Mouse (Mus musculus): ENCODE measurements at regions not wholly inside any gene's neighbourhood (a gene's known extent, or its start where the extent isn't known, plus 50 kb on each side); places are given as distances from the start of the nearest gene placed in this dataset.

- no peaks in the 10 kb centered on the region for H3K4me1 ChIP-seq (ENCODE audit: control insufficient read depth, insufficient read depth, low read length)
- H3K36me3 ChIP-seq (ENCODE audit: control insufficient read depth, insufficient read depth, low read length): no peaks in the 10 kb centered on the region
- H3K27me3 ChIP-seq (ENCODE audit: control insufficient read depth, insufficient read depth, low read length): no peaks in the 10 kb centered on the region
- H3K79me2 ChIP-seq (replicated peaks; ENCODE audit: control insufficient read depth, insufficient read depth, low read length): no peaks in the 10 kb centered on the region
- H3K27ac ChIP-seq: no peak overlapping the region
- H3K9ac ChIP-seq (ENCODE audit: low read depth, low read length): no peak overlapping the region
- intact Hi-C loops (cut with DNase I): no loop called here
- no peak for DNase-seq
- WGBS: 40% methylated on average over 1 of the region's 1 CpGs
- no peak overlapping the region for H3K4me3 ChIP-seq
- no peak for TF ChIP-seq EP300 (IDR thresholded peaks at IDR 0.05; ENCODE audit: insufficient read depth, low read depth, low read length)
- no peak for TF ChIP-seq POLR2A (IDR thresholded peaks at IDR 0.05; ENCODE audit: insufficient read depth, low read depth, low read length)
- no peak for TF ChIP-seq CTCF (IDR thresholded peaks at IDR 0.05)
Measured at GRCm38 (mm10) chr3:156105788-156106187, 455.8 kb upstream of the Negr1 start.

GRCm38 (mm10) chr3:156120341-156120740 lies 441.3 kb upstream of the Negr1 start:
- Histone ChIP-seq H3K4me3 (no peak overlapping the region), H3K36me3 (ENCODE audit: control insufficient read depth, insufficient read depth, low read length) (no peaks in the 10 kb centered on the region), H3K4me1 (ENCODE audit: control insufficient read depth, insufficient read depth, low read length) (no peaks in the 10 kb centered on the region), H3K9ac (ENCODE audit: low read depth, low read length) (no peak overlapping the region), H3K27me3 (ENCODE audit: control insufficient read depth, insufficient read depth, low read length) (no peaks in the 10 kb centered on the region), H3K27ac (no peak overlapping the region), H3K79me2 (replicated peaks; ENCODE audit: control insufficient read depth, insufficient read depth, low read length) (no peaks in the 10 kb centered on the region)
- TF ChIP-seq EP300 (IDR thresholded peaks at IDR 0.05; ENCODE audit: insufficient read depth, low read depth, low read length) (no peak), CTCF (IDR thresholded peaks at IDR 0.05) (no peak), POLR2A (IDR thresholded peaks at IDR 0.05; ENCODE audit: insufficient read depth, low read depth, low read length) (no peak)
- WGBS: 48% methylated on average over 3 of the region's 3 CpGs
- intact Hi-C loops (cut with DNase I): no loop called here
- DNase-seq: no peak

DNA sequence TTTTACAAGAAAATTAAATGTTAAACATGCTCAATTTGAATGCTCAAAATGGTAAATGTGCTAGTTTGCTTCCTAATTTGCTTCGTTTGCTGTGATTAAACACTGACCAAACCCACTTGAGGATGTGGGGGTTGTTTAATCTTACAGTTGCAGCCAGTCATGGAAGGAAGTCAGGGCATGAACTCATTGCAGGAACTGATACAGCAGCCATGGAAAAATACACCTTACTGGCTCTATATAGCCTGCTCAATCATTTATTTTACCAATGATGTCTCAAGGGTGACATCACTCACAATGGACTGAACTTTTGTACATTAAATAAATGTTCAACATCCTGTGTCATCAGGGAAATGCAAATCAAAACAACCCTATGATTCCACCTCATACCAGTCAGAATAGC lies 430.0 kb upstream of the Negr1 start:
- Histone ChIP-seq H3K79me2 (replicated peaks; ENCODE audit: control insufficient read depth, insufficient read depth, low read length) (no peaks in the 10 kb centered on the region), H3K4me1 (ENCODE audit: control insufficient read depth, insufficient read depth, low read length) (no peaks in the 10 kb centered on the region), H3K4me3 (no peak overlapping the region), H3K27ac (no peak overlapping the region), H3K36me3 (ENCODE audit: control insufficient read depth, insufficient read depth, low read length) (no peaks in the 10 kb centered on the region), H3K27me3 (ENCODE audit: control insufficient read depth, insufficient read depth, low read length) (no peaks in the 10 kb centered on the region), H3K9ac (ENCODE audit: low read depth, low read length) (no peak overlapping the region)
- intact Hi-C loops (cut with DNase I): no loop called here
- no peak for DNase-seq
- 23% methylated on average over 1 of the region's 1 CpGs for WGBS
- TF ChIP-seq POLR2A (IDR thresholded peaks at IDR 0.05; ENCODE audit: insufficient read depth, low read depth, low read length) (no peak), CTCF (IDR thresholded peaks at IDR 0.05) (no peak), EP300 (IDR thresholded peaks at IDR 0.05; ENCODE audit: insufficient read depth, low read depth, low read length) (no peak)

DNA sequence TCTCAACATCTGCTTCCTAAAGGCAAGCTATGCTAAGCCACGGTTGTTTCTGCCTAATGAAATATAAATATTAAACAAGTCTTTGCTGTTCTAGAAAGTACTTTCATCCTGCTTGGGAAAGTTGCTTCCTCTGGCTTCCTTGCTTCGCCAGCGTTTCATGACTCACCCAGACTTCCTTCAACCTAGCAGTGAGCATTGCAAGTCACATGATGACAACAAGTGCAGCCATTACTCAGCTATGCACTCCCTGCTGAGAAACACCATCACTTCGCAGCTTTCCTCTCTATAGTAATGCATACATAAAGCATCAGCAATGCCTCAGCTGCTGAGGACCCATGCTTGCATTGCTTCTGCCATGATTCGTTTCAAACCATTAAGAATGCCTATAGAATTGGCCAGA lies 420.2 kb upstream of the Negr1 start:
- no peak for DNase-seq
- 50% methylated on average over 5 of the region's 5 CpGs for WGBS
- Histone ChIP-seq H3K79me2 (replicated peaks; ENCODE audit: control insufficient read depth, insufficient read depth, low read length) (no peaks in the 10 kb centered on the region), H3K36me3 (ENCODE audit: control insufficient read depth, insufficient read depth, low read length) (no peaks in the 10 kb centered on the region), H3K4me1 (ENCODE audit: control insufficient read depth, insufficient read depth, low read length) (no peaks in the 10 kb centered on the region), H3K4me3 (no peak overlapping the region), H3K27me3 (ENCODE audit: control insufficient read depth, insufficient read depth, low read length) (no peaks in the 10 kb centered on the region), H3K9ac (ENCODE audit: low read depth, low read length) (no peak overlapping the region), H3K27ac (no peak overlapping the region)
- intact Hi-C loops (cut with DNase I): no loop called here
- no peak for TF ChIP-seq EP300 (IDR thresholded peaks at IDR 0.05; ENCODE audit: insufficient read depth, low read depth, low read length)
- no peak for TF ChIP-seq CTCF (IDR thresholded peaks at IDR 0.05)
- no peak for TF ChIP-seq POLR2A (IDR thresholded peaks at IDR 0.05; ENCODE audit: insufficient read depth, low read depth, low read length)

- Histone ChIP-seq H3K27ac (no peak overlapping the region), H3K79me2 (replicated peaks; ENCODE audit: control insufficient read depth, insufficient read depth, low read length) (no peaks in the 10 kb centered on the region), H3K4me1 (ENCODE audit: control insufficient read depth, insufficient read depth, low read length) (no peaks in the 10 kb centered on the region), H3K27me3 (ENCODE audit: control insufficient read depth, insufficient read depth, low read length) (no peaks in the 10 kb centered on the region), H3K4me3 (no peak overlapping the region), H3K9ac (ENCODE audit: low read depth, low read length) (no peak overlapping the region), H3K36me3 (ENCODE audit: control insufficient read depth, insufficient read depth, low read length) (no peaks in the 10 kb centered on the region)
- no peak for DNase-seq
- WGBS: 79% methylated on average over 3 of the region's 3 CpGs
- TF ChIP-seq POLR2A (IDR thresholded peaks at IDR 0.05; ENCODE audit: insufficient read depth, low read depth, low read length): no peak
- TF ChIP-seq EP300 (IDR thresholded peaks at IDR 0.05; ENCODE audit: insufficient read depth, low read depth, low read length): no peak
- no peak for TF ChIP-seq CTCF (IDR thresholded peaks at IDR 0.05)
- intact Hi-C loops (cut with DNase I): no loop called here
Measured at GRCm38 (mm10) chr3:156149322-156149721, 412.3 kb upstream of the Negr1 start.

- no peak overlapping the region for H3K27ac ChIP-seq
- no peaks in the 10 kb centered on the region for H3K79me2 ChIP-seq (replicated peaks; ENCODE audit: control insufficient read depth, insufficient read depth, low read length)
- H3K4me3 ChIP-seq: no peak overlapping the region
- H3K9ac ChIP-seq (ENCODE audit: low read depth, low read length): no peak overlapping the region
- no peaks in the 10 kb centered on the region for H3K4me1 ChIP-seq (ENCODE audit: control insufficient read depth, insufficient read depth, low read length)
- intact Hi-C loops (cut with DNase I): no loop called here
- DNase-seq: no peak
- H3K27me3 ChIP-seq (ENCODE audit: control insufficient read depth, insufficient read depth, low read length): no peaks in the 10 kb centered on the region
- H3K36me3 ChIP-seq (ENCODE audit: control insufficient read depth, insufficient read depth, low read length): no peaks in the 10 kb centered on the region
- TF ChIP-seq CTCF (IDR thresholded peaks at IDR 0.05): no peak
- no peak for TF ChIP-seq POLR2A (IDR thresholded peaks at IDR 0.05; ENCODE audit: insufficient read depth, low read depth, low read length)
Measured at GRCm38 (mm10) chr3:156170076-156170475, 391.5 kb upstream of the Negr1 start.

All from heart, adult 2 months (tissue).